Mouse (Mus musculus): ENCODE measurements at regions not wholly inside any gene's neighbourhood (a gene's known extent, or its start where the extent isn't known, plus 50 kb on each side); places are given as distances from the start of the nearest gene placed in this dataset.

DNA sequence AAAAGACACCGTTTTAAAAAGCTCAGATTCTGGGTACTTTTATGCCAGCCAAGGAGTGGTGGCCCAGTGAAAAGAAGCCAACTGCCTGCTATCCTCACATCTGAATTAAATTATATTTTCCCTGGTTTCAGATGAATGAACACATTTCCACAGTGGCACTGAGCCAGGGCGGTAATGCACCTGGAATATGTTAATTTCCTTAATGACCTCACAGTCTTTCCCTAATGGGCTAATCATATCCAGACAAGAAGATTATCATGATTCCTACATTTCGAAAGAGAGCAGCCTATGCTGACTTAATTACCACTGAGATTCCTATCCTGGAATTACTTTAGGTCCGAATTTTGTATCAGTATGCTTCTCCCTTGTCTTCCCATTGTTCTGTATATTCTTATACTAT, 454.3 kb upstream of the Intu start:
- DNase-seq (ENCODE audit: low read depth) = no peak

DNA sequence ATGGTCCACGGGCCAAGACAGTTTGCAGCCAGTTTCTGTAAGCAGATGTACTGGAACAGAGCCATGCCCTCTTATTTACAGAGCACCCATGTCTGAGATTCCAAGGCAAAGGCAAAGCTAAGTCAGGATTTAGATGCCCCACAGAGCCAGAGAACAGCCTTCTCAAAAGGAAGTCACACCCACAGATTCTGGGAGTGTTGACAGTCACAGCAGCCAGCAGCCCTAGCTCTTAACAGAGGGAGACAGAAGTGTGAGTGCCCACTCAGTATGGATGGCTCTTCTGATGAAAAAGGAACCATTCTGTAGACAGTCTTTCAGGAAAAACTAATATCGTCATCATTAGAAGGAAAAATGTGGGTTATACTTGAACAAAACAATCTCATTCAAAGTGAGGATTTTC, 446.0 kb upstream of the Intu start:
- no peak for DNase-seq (ENCODE audit: low read depth)

DNA sequence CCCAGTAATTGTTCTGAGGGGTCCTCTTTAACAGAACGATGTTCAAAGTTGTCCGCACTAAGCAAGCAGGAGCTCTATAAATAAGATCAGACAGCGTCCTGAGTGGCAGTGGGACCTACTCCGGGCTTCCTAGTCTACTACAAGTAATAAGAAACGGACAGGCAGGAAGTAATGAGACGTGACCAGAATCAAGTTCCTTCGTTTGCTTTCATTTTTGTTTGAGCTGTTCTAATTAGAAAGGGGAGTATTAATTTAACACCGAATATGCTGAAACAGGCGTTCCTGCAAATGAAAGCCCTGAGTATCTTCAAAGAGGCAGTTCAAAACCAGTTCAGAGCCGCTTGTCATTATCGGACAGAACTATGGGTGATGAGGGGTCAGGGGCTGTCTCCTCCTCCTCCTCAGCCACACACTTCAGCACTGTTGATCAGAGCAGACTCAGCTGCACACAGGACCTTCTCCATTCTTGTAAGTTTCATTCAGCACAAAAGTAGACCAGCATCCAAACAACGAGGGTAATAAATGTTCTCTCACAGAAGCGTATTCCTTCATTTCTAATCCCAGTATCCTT, 439.2 kb upstream of the Intu start:
- no peak for DNase-seq (ENCODE audit: low read depth)

DNA sequence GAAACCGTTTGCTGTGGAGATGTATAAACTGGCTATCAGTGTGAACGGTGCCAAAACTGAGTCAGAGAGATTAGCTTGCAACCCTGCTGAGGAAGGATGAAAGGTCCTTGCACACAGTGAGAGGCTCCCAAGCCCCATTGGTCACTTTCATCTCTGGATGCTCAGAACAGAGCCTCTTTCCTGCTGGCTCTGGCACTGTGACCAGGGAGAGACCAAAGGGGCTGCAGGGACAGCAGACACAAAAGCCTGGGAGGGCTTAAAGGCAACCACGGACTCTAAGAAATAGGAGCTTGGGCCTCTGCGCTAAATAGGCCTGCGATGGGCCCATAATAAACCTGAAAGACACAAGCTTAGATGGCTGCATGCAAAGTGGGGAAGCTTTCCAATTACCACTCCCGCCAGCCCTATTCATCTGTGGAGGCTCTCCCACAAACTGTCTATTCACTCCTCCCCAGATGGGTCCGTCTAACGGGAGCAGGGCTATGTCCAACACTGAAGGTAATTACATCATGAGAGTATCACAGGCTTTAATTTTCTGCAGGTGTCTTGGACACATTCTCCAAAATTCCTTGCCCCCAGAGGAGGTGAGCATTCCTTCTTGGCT, 438.2 kb upstream of the Intu start:
- no peak for DNase-seq (ENCODE audit: low read depth)

DNA sequence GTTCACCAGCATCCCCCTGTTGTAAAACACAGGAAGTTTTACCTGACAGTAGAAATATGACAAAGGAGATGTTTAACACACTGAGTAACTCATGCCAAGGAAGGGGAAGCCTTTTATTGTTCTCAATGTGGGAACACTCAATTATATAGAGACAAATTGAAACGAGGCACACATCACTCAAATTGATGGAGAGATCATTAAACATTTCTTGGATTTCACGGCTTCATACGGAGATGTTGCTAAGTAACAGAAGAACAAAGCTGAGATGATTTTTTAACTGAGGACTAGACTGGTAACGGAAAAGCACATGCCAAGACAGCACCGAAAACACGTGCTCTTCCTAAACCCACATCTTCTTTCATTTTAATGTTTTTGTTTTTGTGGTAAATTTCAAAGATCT, 437.0 kb upstream of the Intu start:
- DNase-seq (ENCODE audit: low read depth) = no peak

DNA sequence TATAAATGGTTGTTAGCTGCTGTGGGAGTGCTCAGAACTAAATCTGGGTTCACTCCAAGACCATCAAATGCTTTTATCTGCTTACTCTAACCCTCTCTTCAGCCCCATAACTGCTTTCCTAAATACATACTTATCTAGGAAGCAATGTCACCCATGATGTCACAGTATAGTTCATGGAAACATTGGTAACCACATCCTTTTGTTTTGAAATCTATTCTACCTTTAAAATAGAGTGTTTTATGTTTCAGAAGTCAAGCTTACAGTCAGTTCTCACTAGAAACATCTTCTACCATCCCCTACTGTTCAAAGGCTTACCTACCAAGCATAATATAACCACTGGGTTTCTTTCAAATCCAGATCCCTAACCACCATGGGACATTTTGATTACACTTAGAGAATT, 436.4 kb upstream of the Intu start:
- no peak for DNase-seq (ENCODE audit: low read depth)

DNA sequence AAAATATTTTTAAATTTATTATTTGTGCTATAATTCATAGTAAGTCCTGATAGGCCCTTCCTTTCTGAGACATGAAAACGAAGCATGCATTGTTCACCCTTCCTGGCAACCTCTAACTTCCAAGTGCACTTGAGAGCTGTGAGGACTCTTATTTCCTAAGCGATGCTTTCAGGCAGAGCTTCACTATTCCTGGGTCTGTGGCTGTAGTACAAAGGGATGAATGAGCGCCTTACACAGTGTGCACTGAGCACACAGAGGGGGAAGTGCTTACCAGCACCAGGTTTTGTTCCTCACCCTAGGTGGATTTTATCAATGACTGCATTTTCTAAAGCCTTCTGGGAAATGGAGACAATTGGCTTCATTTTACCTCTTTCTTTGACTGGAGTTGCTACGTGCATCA, 428.4 kb upstream of the Intu start:
- DNase-seq (ENCODE audit: low read depth) = no peak

DNA sequence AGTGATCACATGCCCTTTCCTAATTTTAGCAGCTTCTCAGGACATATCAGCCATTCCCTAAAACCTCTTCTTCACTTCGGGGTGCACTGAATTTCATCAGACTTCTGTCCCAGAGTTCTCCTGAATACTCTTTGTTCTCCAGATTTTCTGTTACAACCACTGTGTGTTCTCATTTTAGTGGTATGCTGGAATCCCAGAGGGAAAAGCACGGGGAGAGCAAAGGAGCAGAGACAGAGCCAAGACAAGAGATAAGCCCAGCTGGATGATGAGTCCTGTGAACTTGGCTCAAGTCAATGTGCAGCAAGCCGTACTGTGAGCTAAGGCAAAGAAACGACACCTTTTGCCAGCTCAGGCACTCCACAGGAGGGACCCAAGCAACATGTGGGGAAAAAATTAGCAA, 416.3 kb upstream of the Intu start:
- peak; percentile 44 for DNase-seq (ENCODE audit: low read depth)

DNA sequence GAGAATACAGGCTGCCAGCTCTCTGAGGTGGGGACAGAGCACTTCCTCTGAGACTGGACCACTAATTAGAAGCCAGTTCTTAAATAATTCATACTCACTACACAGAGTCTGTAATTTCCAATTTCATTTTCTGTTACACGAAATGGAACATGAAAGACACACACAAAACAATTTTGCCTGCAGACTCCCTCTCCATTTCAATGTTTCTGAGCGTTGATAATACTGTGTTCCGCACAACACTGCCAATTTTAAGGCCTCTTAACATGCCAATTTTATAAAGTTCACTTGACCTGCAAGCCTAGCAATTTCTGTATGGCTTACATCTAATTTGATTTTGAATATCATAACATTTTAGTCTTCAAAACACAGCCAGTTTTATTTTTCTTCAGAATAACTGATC, 412.5 kb upstream of the Intu start:
- no peak for DNase-seq (ENCODE audit: low read depth)

DNA sequence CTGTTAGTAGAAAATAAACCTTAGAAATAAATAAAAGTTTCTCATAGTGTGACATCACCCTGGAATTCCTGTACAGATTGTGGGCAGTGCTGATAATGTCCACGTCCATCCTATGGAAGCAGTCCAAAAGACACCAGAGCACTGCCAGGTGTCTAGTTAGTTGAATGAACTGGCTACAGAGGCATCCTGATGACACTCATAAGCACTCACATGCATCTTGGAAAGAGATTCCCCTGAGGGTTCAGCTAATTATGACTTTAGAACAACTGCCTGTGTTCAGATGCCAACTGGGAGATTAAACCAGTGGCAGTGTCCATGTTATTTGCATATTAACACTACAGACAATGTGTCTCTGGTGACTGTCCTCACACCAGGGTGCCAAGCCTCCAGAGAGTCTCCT, 411.6 kb upstream of the Intu start:
- DNase-seq (ENCODE audit: low read depth) = no peak

DNA sequence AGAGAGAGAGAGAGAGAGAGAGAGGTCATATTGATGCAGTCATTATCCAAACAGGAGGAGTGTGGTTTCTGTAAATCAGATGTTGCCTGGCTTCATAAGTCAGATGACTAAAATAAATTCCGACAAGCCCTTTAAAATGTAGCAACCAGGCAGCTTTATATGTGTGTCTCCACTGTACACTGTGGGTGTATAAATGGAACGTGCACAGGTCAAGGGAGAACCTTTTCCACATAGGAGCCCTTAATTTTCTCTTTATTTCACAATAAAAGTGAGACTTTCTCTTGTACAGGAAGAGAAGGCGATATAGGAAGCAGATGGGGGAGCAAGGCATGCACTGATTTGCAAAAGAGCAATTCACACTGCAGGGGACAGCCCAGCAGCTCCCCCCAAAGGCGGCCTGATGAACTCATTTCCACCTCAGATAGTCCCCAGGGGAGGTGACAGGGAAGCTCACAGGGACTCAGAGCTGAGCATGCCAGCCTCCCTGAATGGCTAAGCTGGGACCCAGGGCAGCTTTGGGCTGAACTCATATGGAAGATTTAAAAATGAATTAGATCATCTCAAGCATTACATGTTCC, 410.7 kb upstream of the Intu start:
- peak; percentile 75 for DNase-seq (ENCODE audit: low read depth)

DNA sequence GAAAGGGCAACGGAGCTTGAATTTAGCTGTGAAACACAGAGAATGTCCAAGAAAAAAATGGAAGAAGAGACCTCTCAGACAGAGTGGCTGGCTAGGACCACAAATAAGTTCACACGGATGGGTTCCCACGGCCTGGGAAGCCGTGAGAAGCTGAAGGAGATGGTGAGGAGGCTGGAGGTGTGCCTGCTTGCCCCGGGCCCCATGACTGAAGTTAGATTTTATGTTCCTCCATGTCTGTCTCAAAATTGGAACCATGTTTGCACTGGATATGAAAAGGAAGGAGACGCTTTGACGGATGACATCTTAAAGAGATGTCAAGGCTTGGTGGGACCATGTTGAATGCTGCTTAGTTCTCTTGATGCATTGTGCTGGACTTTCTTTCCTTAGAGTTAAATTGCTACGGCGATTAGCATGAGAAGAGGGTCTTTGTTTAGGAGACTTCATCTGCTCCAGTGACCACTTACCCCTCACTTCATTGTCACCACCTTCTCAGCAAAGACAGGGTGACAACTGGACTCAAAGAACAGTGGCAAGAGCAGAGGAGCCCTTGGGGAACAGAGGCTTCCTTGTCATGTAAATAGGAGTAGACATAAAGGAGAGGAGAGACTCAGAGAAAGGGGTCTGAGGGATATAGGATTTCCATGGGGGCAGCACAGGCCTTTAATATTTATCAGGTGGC, 407.4 kb upstream of the Intu start:
- DNase-seq (ENCODE audit: low read depth) = no peak

DNA sequence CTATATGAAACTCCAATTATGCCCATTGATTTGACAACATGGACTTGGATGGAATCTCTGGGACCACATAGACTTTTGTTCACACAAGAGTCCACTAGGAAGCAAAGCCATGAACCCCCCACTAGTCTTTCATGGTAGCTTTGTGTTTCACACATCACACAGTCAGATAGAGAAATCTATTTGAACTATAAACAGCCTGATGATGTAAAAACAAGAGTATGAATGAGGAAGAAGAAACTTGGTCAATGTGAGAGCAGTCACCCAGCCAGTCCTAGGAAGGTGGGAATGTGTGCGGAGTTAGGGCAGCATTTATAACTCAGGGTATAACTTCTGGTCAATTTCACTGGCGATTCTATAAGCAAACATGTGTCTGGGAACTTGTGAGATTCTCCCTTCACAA, 404.2 kb upstream of the Intu start:
- DNase-seq (ENCODE audit: low read depth) = no peak

DNA sequence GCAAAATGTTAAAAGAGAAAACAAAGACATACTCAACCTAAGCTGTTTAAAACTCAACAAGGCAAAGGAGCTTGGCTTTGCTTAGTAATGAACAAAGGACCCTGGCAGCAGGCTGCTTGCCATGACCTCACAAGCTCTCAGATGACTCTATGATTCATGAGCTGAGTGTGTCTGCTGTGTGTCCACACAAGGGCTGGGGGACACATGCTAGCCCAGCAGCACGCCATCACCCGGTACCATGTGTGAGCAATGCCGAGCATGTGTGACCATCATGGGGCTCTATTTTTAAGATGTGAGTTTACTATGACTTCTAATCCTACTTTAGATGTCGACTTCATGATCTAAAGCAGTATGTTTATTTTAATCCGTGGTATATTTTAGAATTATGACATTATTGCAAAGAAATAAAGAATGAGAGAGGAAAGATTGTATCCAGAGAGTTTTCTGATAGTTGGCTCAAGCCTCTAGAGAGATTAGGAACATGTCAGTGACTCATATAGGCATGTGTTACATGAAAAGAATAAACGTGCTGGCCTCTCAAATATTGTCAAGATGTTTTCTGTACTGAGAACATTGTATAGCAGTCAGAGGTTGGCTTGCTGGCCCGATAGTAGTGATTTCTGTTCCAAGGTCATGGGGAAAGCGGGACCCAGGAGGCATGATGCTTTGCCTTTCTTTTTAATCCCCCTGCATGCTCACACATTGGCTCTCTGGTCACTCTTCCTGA, 400.1 kb upstream of the Intu start:
- DNase-seq (ENCODE audit: low read depth) = peak; percentile 12

DNA sequence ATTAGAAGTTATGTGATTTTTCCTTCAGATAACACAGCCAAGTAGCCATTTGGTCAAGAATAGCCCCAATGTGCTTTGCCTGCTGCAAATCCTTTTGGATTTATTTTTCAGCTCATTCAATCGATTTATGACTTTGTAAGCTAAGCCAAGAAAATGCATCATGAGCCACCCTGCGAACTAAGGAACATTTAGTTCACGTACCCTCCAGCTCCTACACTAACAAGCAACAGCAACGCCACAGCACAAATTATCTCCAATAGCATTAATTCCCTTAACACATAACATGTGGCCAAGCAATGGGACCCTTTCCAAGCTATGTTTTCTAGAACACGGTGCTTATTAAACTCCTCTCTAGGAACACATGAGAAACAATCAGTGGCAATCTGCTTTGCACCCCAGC, 392.4 kb upstream of the Intu start:
- DNase-seq (ENCODE audit: low read depth) = peak; percentile 5

DNA sequence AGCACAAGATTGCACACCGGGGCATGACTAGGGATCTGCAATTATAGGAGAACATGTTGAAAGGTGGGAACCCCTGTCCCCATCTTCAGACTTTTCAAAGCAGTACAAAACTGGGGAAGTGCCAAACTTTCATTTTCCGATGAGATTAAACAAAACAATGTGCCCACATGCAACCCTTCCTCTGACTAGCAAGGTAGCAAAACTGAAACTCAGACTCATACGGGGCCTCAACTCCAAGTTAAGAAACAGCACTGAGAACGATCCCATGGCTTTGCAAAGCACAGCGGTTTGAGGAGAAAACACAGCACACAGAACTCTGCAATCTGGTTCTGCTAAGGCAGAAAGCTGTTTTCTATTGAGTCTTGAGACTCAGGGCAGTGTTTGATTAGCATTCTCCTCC, 388.9 kb upstream of the Intu start:
- peak; percentile 9 for DNase-seq (ENCODE audit: low read depth)

DNA sequence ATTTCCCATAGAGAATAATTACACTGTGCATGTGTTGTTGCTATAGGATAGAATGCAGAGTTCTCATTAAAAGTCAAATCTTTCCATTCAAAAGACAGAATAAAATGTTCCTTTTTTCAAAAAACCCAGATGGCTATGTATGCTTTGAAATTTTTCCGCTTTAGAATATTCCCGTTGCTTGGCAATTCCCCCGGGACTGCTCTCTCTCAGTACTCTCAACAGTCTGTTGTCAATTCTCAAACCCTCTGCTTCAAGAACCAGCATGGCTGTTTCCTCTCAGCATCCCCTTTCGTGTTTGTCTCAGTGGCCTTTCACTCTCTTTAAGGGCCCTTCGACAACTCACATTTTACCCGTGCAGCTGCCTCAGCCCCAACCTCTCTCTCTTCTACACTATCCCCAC, 372.5 kb upstream of the Intu start:
- DNase-seq (ENCODE audit: low read depth) = no peak

DNA sequence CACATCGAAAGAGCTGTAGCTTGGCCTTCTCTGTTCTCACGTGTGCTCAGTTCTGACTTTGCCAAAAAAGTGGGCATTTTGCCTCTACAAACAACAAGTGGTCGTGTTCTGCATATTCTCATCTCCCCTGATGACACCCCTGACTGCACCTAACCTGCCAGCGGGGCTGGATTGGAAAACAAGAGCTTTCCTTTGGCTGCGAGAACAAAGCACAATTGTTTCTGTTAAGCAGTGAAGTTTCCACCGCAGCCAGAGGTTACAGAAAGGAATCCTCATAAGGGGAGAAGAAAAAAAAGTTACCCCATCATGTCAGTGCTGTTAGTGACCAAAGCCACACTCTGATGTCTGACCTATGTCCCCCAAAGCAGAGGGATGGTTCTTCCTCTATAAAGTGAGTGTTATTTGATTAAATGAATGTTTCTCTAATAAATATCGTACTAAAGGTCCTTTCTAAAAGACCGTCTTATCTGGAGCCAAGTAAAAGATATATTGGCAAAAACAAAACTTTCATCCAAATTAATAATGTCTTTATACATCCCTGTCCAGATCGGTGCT, 371.4 kb upstream of the Intu start:
- DNase-seq (ENCODE audit: low read depth) = no peak

DNA sequence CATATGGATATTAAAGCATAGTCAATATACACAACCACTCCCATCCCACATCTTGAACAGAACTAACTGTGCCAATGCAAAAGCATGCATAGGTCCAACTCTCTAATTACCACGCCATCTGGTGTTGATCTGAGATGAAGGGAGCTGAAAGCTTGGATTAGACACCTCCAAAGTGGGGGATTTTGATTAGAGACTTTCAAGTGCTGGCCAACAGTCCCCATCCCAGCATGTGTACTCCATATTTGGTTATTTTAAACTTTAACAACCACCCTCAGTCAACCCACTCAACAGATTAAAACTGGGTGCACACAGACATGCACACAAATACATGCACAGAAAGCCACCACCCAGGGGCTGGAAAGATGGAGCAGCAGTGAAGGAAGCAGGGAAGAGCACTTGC, 366.9 kb upstream of the Intu start:
- no peak for DNase-seq (ENCODE audit: low read depth)

DNA sequence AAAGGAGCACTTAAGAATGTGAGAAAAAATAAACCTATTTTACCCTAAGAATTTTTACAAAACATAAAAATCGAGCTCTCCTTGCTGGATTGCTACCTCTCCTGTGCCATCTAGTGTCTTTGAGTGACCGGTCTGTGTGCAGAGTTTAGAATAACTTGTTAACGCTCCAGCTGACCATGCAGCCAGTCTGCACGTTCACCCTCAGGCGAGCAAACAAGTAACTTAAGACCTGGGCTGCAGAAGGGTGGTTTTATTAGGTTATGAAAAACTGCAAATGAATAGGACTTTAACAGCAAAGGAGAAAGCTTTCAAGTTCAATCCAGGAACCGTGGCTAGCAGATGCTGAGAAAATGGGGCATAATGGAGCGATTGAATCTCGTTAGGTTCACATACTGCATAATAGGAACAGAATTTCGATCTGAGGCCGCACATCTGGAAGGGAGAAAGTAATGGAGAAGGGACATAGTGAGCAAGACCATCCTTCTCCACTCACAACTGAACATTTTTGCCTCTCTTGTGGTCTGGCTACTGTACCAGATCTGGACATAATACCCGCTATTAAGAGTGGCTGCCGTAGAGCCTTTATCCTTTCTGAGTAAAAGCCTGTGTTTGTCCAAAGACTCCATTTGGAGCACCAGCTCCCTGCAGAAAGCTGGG, 363.0 kb upstream of the Intu start:
- DNase-seq (ENCODE audit: low read depth) = peak; percentile 23

DNA sequence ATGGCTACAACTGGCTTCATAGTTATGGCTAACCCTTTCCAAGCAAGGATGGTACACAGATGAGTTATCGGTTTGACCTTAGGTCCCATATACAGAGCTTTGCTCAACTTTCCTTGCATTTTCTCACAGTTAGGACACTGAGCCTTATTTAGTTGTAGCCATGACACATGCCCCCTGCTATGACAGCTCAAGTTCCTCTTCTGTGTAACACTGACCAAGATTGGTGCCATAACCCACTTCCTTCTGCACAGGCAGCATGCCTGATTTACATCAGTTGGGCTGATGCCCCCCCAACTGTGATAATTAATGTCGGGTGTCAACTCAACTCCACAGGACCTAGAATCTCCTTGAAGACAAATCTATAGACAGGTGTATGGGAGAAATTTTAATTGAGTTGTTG, 361.5 kb upstream of the Intu start:
- DNase-seq (ENCODE audit: low read depth) = no peak

DNA sequence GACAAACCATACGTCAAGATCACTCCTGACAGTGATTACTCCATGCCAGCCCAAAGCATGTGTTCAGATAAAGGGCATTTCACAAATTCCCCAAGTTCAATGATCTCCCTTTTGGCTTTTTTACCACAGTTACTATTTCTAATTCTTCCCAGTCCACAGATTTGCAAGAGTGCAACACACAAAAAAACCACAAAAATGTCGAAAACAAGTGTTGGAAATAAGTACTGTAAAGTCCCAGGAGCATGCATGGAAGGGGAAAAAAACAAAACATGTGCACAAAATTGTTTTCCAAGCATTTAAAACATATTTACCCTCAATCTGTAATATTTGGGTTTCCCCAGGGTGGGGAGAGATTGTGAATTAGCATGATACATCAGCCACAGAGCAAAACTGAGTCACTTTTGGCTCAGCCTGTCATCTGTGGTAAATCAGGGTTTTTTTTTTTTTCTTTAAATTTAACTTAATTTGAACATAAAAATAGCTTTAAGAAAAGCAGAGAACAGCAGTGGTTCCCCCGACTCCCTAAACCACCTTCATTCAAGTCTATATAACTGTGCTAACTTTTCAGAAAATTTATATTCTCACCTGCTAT, 351.3 kb upstream of the Intu start:
- peak; percentile 68 for DNase-seq (ENCODE audit: low read depth)

Measured in NIH3T3 (cell line).